Mouse (Mus musculus): ENCODE results near the gene Khdrbs1.
"Not testable (repeated sequence)": the region's sequence is repeated elsewhere in the genome, so short reads cannot be mapped to it uniquely, and the experiment has no call there.

Khdrbs1 gene

GRCm38 (mm10) chr4:129741251-129741973 lies 691 bp downstream of the Khdrbs1 start:
- TF ChIP-seq NANOG (IDR thresholded peaks at IDR 0.05; ENCODE audit: borderline replicate concordance, low read length) (no peak), CTCF (conservative IDR thresholded peaks at IDR 0.05; ENCODE audit: low read length) (no peak), POU5F1 (IDR thresholded peaks at IDR 0.05; ENCODE audit: borderline replicate concordance, low read length) (no peak)
- Histone ChIP-seq H3K9me3 (ENCODE audit: low read length) (no peaks in the 10 kb centered on the region), H3K4me1 (replicated peaks; ENCODE audit: low read depth, low read length) (peaks cover 47% of the 10 kb centered on the region), H3K36me3 (ENCODE audit: insufficient read depth, low read length) (peaks cover 26% of the 10 kb centered on the region), H3K4me3 (replicated peaks; ENCODE audit: low read length) (peak overlapping the region; percentile 96), H3K27me3 (ENCODE audit: insufficient read depth, low read length) (peaks cover 44% of the 10 kb centered on the region)

- TF ChIP-seq CTCF (conservative IDR thresholded peaks at IDR 0.05; ENCODE audit: low read length) (no peak), NANOG (IDR thresholded peaks at IDR 0.05; ENCODE audit: borderline replicate concordance, low read length) (no peak), POU5F1 (IDR thresholded peaks at IDR 0.05; ENCODE audit: borderline replicate concordance, low read length) (no peak)
- peaks cover 31% of the 10 kb centered on the region for H3K27me3 ChIP-seq (ENCODE audit: insufficient read depth, low read length)
- peaks cover 47% of the 10 kb centered on the region for H3K4me1 ChIP-seq (replicated peaks; ENCODE audit: low read depth, low read length)
- no peaks in the 10 kb centered on the region for H3K9me3 ChIP-seq (ENCODE audit: low read length)
- H3K36me3 ChIP-seq (ENCODE audit: insufficient read depth, low read length), result peaks cover 39% of the 10 kb centered on the region
- no peak overlapping the region for H3K4me3 ChIP-seq (replicated peaks; ENCODE audit: low read length)
These were observed 2.9 kb downstream of the Khdrbs1 start for GRCm38 (mm10) chr4:129739111-129739645.

DNA sequence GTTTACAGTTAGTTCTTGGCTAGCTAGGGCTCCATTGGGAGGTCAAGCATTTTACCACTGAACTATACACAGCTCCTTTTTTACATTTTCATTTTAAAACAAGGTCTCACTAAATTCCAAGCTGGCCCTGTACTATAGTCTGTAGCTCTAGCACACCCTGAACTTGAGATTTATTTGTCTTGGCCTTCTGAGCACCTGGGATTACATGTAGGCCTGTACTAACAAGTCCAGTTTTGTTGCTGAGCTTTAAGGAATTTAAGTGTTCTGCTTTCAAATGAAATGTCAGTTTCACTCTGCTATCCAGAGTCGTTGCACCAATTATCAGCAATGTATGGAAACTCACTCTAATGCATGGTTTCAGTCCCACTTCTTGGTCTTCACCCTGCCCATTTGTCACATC lies 5.9 kb downstream of the Khdrbs1 start:
- H3K9me3 ChIP-seq (ENCODE audit: low read length), result no peaks in the 10 kb centered on the region
- H3K4me1 ChIP-seq (replicated peaks; ENCODE audit: low read depth, low read length), result peaks cover 40% of the 10 kb centered on the region
- H3K36me3 ChIP-seq (ENCODE audit: insufficient read depth, low read length), result peaks cover 48% of the 10 kb centered on the region
- H3K27me3 ChIP-seq (ENCODE audit: insufficient read depth, low read length), result peaks cover 12% of the 10 kb centered on the region
- TF ChIP-seq CTCF (conservative IDR thresholded peaks at IDR 0.05; ENCODE audit: low read length) (no peak), POU5F1 (IDR thresholded peaks at IDR 0.05; ENCODE audit: borderline replicate concordance, low read length) (no peak), NANOG (IDR thresholded peaks at IDR 0.05; ENCODE audit: borderline replicate concordance, low read length) (no peak)
- no peak overlapping the region for H3K4me3 ChIP-seq (replicated peaks; ENCODE audit: low read length)

GRCm38 (mm10) chr4:129735485-129735884 lies 6.6 kb downstream of the Khdrbs1 start:
- not testable (repeated sequence) for H3K9me3 ChIP-seq (ENCODE audit: low read length); H3K4me3 ChIP-seq (replicated peaks; ENCODE audit: low read length); H3K27me3 ChIP-seq (ENCODE audit: insufficient read depth, low read length)
- Histone ChIP-seq H3K36me3 (ENCODE audit: insufficient read depth, low read length) (peaks cover 48% of the 10 kb centered on the region), H3K4me1 (replicated peaks; ENCODE audit: low read depth, low read length) (peaks cover 39% of the 10 kb centered on the region)

DNA sequence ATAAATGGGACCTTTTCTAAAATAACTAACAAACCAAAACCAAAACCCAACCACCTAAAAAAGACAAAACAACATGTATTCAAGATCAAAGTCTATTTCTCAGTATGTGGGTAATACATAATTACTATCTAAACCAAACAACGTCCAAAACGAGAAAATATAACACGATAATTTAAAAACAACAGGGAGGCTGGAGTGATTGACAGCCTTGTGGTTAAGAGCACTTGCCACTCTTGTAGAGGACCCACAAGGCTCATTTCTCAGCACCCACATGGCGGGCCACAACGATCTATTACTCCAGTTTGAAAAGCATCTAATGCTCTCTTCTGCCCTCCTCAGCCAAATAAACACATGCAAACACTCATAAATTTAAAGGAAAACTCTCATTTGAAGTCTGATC lies 10.7 kb downstream of the Khdrbs1 start:
- no peaks in the 10 kb centered on the region for H3K9me3 ChIP-seq (ENCODE audit: low read length)
- no peak overlapping the region for H3K4me3 ChIP-seq (replicated peaks; ENCODE audit: low read length)
- H3K4me1 ChIP-seq (replicated peaks; ENCODE audit: low read depth, low read length), result peaks cover 20% of the 10 kb centered on the region
- H3K36me3 ChIP-seq (ENCODE audit: insufficient read depth, low read length), result peaks cover 55% of the 10 kb centered on the region
- no peaks in the 10 kb centered on the region for H3K27me3 ChIP-seq (ENCODE audit: insufficient read depth, low read length)
- no peak for TF ChIP-seq NANOG (IDR thresholded peaks at IDR 0.05; ENCODE audit: borderline replicate concordance, low read length)
- TF ChIP-seq CTCF (conservative IDR thresholded peaks at IDR 0.05; ENCODE audit: low read length), result no peak

DNA sequence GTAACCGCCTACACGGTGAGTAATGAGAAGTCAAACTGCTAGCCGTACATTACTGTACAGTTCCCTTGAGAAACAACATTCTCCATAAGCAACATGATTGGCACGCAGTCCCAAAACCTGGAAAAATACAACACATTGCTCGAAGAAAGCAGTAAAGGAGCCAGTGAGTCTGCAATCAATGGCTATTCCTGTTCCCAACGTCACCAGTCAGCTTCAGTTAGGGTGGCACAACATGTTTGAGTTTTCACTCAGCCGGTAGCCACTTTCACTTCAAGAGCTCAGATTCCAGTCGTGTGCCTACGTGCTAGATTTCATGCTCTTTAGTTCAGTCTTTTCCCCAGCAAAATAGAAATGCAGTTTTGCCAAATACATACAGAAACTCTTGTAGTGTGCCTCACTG lies 25.8 kb downstream of the Khdrbs1 start:
- Histone ChIP-seq H3K4me1 (replicated peaks; ENCODE audit: low read depth, low read length) (no peaks in the 10 kb centered on the region), H3K9me3 (ENCODE audit: low read length) (no peaks in the 10 kb centered on the region), H3K27me3 (ENCODE audit: insufficient read depth, low read length) (no peaks in the 10 kb centered on the region), H3K4me3 (replicated peaks; ENCODE audit: low read length) (no peak overlapping the region), H3K36me3 (ENCODE audit: insufficient read depth, low read length) (peaks cover 85% of the 10 kb centered on the region)
- TF ChIP-seq CTCF (conservative IDR thresholded peaks at IDR 0.05; ENCODE audit: low read length) (no peak), NANOG (IDR thresholded peaks at IDR 0.05; ENCODE audit: borderline replicate concordance, low read length) (no peak), POU5F1 (IDR thresholded peaks at IDR 0.05; ENCODE audit: borderline replicate concordance, low read length) (no peak)

- no peaks in the 10 kb centered on the region for H3K4me1 ChIP-seq (replicated peaks; ENCODE audit: low read depth, low read length)
- H3K9me3 ChIP-seq (ENCODE audit: low read length), result no peaks in the 10 kb centered on the region
- TF ChIP-seq POU5F1 (IDR thresholded peaks at IDR 0.05; ENCODE audit: borderline replicate concordance, low read length), result no peak
- TF ChIP-seq CTCF (conservative IDR thresholded peaks at IDR 0.05; ENCODE audit: low read length), result no peak
- no peak for TF ChIP-seq NANOG (IDR thresholded peaks at IDR 0.05; ENCODE audit: borderline replicate concordance, low read length)
- H3K36me3 ChIP-seq (ENCODE audit: insufficient read depth, low read length), result peaks cover 88% of the 10 kb centered on the region
- no peak overlapping the region for H3K4me3 ChIP-seq (replicated peaks; ENCODE audit: low read length)
- H3K27me3 ChIP-seq (ENCODE audit: insufficient read depth, low read length), result no peaks in the 10 kb centered on the region
These were observed 32.5 kb downstream of the Khdrbs1 start for GRCm38 (mm10) chr4:129709486-129710129.

DNA sequence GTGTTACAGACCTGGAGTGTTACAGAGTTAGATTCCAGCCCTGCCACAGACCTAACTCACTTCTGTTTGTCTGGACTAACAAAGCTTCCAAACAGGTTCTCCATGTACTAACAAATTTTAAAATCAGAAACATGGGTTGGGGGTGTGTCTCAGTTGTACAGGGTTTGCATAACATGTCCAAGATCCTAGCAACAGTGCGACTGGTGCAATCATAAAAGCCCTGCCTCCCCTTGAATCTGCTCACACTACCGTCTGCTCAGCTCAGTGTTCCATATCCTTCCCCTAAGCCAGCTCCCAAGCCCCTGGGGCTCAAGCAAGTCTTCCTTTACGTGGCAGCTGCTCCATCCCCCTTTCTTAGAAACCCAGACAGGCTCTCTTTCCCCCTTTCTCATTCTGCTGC lies 35.4 kb downstream of the Khdrbs1 start:
- peaks cover 72% of the 10 kb centered on the region for H3K36me3 ChIP-seq (ENCODE audit: insufficient read depth, low read length)
- H3K27me3 ChIP-seq (ENCODE audit: insufficient read depth, low read length), result no peaks in the 10 kb centered on the region
- no peaks in the 10 kb centered on the region for H3K9me3 ChIP-seq (ENCODE audit: low read length)

More for the DNA sequence above, 35.4 kb downstream of the Khdrbs1 start:
- Histone ChIP-seq H3K4me1 (replicated peaks; ENCODE audit: low read depth, low read length) (peaks cover 3% of the 10 kb centered on the region; the same call in 1 of the 2 replicates), H3K4me3 (replicated peaks; ENCODE audit: low read length) (no peak overlapping the region)
- TF ChIP-seq CTCF (conservative IDR thresholded peaks at IDR 0.05; ENCODE audit: low read length) (no peak), POU5F1 (IDR thresholded peaks at IDR 0.05; ENCODE audit: borderline replicate concordance, low read length) (no peak), NANOG (IDR thresholded peaks at IDR 0.05; ENCODE audit: borderline replicate concordance, low read length) (no peak)
